Mouse (Mus musculus) erythroid progenitor cell, adult 5-6 weeks (primary cell): ENCODE data around the gene Nudt4. TPM values are rescaled to one million over a fixed set of nuclear protein-coding genes. Genes with fewer than 3 reads are reported as not detected.
A peak's percentile ranks its signal among the peaks of the same experiment; 100 is the strongest.
"Not testable (repeated sequence)": the region's sequence is repeated elsewhere in the genome, so short reads cannot be mapped to it uniquely, and the experiment has no call there.

Source experiments
- ATAC-seq: replicated peaks from 2 replicates; pipeline ENCODE4 v1.8.0; 2016; ENCODE audit warnings: moderate number of reproducible peaks, mild to moderate bottlenecking, moderate TSS enrichment, inconsistent platforms; ENCODE audit not compliant: poor library complexity, low FRiP score, severe bottlenecking
- total RNA-seq, 2 experiments: library from RNA; stranded (forward) in 1 of 2; stranded (reverse) in 1 of 2; fragments of 150-400 nt in 1 of 2; fragments of 186-747, 209-891 nt in 1 of 2; gene quantifications; 2 replicates each; pipeline versions ENCODE4 v1.2.3 to v1.2.4; 2015 to 2017; ENCODE audit warnings: low replicate concordance in 2 of 2

Nudt4 gene
- total RNA-seq, 2 experiments from 2014 or later: 296 to 342 TPM

GRCm38 (mm10) chr10:95569441-95569840, 5.5 kb upstream of the Nudt4 start:
- ATAC-seq: peak; percentile 96

- no peak for ATAC-seq
These were observed 4.1 kb upstream of the Nudt4 start for GRCm38 (mm10) chr10:95568016-95568415.

- ATAC-seq: no peak
These were observed 3.6 kb upstream of the Nudt4 start for GRCm38 (mm10) chr10:95567550-95567949.

GRCm38 (mm10) chr10:95566786-95567185, 2.8 kb upstream of the Nudt4 start:
- no peak for ATAC-seq

GRCm38 (mm10) chr10:95565156-95565854, 1.4 kb upstream of the Nudt4 start:
- no peak for ATAC-seq

GRCm38 (mm10) chr10:95562859-95563841, 796 bp downstream of the Nudt4 start:
- ATAC-seq: peak; percentile 43

- ATAC-seq: no peak
These were observed 1.6 kb downstream of the Nudt4 start for GRCm38 (mm10) chr10:95562395-95562794.

- ATAC-seq: no peak
These were observed 2.3 kb downstream of the Nudt4 start for GRCm38 (mm10) chr10:95561616-95562015.

- no peak for ATAC-seq
These were observed 3.5 kb downstream of the Nudt4 start for GRCm38 (mm10) chr10:95560394-95560983.

- ATAC-seq: no peak
These were observed 4.5 kb downstream of the Nudt4 start for GRCm38 (mm10) chr10:95559426-95559825.

- ATAC-seq: no peak
These were observed 6.6 kb downstream of the Nudt4 start for GRCm38 (mm10) chr10:95557337-95557828.

GRCm38 (mm10) chr10:95555866-95556265, 8.1 kb downstream of the Nudt4 start:
- ATAC-seq: no peak

- ATAC-seq: no peak
These were observed 11.6 kb downstream of the Nudt4 start for GRCm38 (mm10) chr10:95552326-95552725.

GRCm38 (mm10) chr10:95551752-95552151, 12.2 kb downstream of the Nudt4 start:
- ATAC-seq: no peak

- ATAC-seq: no peak
These were observed 13.4 kb downstream of the Nudt4 start for GRCm38 (mm10) chr10:95550506-95550905.

- not testable (repeated sequence) for ATAC-seq
These were observed 14.9 kb downstream of the Nudt4 start for GRCm38 (mm10) chr10:95549080-95549479.

- ATAC-seq: no peak
These were observed 15.7 kb downstream of the Nudt4 start for GRCm38 (mm10) chr10:95548154-95548826.

- ATAC-seq: no peak
These were observed 17.8 kb downstream of the Nudt4 start for GRCm38 (mm10) chr10:95546178-95546577.

GRCm38 (mm10) chr10:95545051-95545450, 18.9 kb downstream of the Nudt4 start:
- ATAC-seq: no peak

GRCm38 (mm10) chr10:95544651-95545050, 19.3 kb downstream of the Nudt4 start:
- ATAC-seq: no peak
